Mouse (Mus musculus) small intestine, adult 2 months (tissue): ENCODE data around the gene Cks2. TPM values are rescaled to one million over a fixed set of nuclear protein-coding genes. Genes with fewer than 3 reads are reported as not detected.
"Not testable (repeated sequence)": the region's sequence is repeated elsewhere in the genome, so short reads cannot be mapped to it uniquely, and the experiment has no call there.

Source experiments
- H3K27ac ChIP-seq: fragments of 200-500 bp; 2 replicates; pipeline ENCODE4 v1.5.1; 2012; ENCODE audit warnings: low read depth, low read length, control low read depth, inconsistent platforms; ENCODE audit not compliant: insufficient read depth
- H3K27me3 ChIP-seq: fragments of 200-500 bp; 2 replicates; pipeline ENCODE4 v1.6.1; 2012; ENCODE audit warnings: mild to moderate bottlenecking, moderate library complexity, low read length, inconsistent platforms; ENCODE audit not compliant: control insufficient read depth, insufficient read depth
- H3K36me3 ChIP-seq: fragments of 200-500 bp; 2 replicates; pipeline ENCODE4 v1.6.1; 2012; ENCODE audit warnings: mild to moderate bottlenecking, low read length, control low read depth, inconsistent platforms; ENCODE audit not compliant: control insufficient read depth, insufficient read depth
- H3K4me1 ChIP-seq: fragments of 200-500 bp; 2 replicates; pipeline ENCODE4 v1.6.1; 2012; ENCODE audit warnings: low read length, inconsistent platforms, mixed read lengths; ENCODE audit not compliant: control insufficient read depth, insufficient read depth, insufficient read length
- H3K4me3 ChIP-seq: fragments of 200-500 bp; 2 replicates; pipeline ENCODE4 v1.5.1; 2012; ENCODE audit warnings: low read depth, mild to moderate bottlenecking, control low read depth, inconsistent platforms, low read length, moderate library complexity
- CTCF ChIP-seq: fragments of 200-500 bp; IDR thresholded peaks from 2 replicates; pipeline ENCODE4 v1.5.1; 2012; ENCODE audit warnings: low read depth, mild to moderate bottlenecking, control low read depth, inconsistent platforms, low read length, moderate library complexity, mixed read lengths; ENCODE audit not compliant: insufficient replicate concordance, insufficient read length; ENCODE audit errors: extremely low read depth
- POLR2A ChIP-seq: fragments of 200-500 bp; IDR thresholded peaks from 2 replicates; pipeline ENCODE4 v1.6.1; 2012; ENCODE audit warnings: low read depth, mild to moderate bottlenecking, control low read depth, inconsistent platforms, low read length, moderate library complexity
- WGBS: fragments of 180-500 bp; shearing (Covaris S2); methylation state at CpG from one replicate; pipeline ENCODE4 v1.1.7; 2018; 5-methylcytosine and 5-hydroxymethylcytosine counted together
- polyA plus RNA-seq: library from polyadenylated mRNA; depleted of rRNA; stranded (reverse); fragments of >200 nt; gene quantifications from 2 replicates; pipeline ENCODE4 v1.2.3, GENCODE M21; 2012

The Cks2 gene
- polyA plus RNA-seq, 1 experiment = 32.5 TPM

- no peak overlapping the region for H3K4me3 ChIP-seq
- H3K27ac ChIP-seq = no peak overlapping the region
- 82% methylated on average over 3 of the region's 3 CpGs for WGBS
- H3K36me3 ChIP-seq = peaks cover 69% of the 10 kb centered on the region
- H3K27me3 ChIP-seq = no peaks in the 10 kb centered on the region
- TF ChIP-seq POLR2A (no peak), CTCF (no peak)
- no peaks in the 10 kb centered on the region for H3K4me1 ChIP-seq
Observed at GRCm38 (mm10) chr13:51658094-51658493, 13.1 kb downstream of the Cks2 start.

- H3K4me3 ChIP-seq = no peak overlapping the region
- H3K36me3 ChIP-seq = peaks cover 69% of the 10 kb centered on the region
- H3K27ac ChIP-seq = no peak overlapping the region
- no peaks in the 10 kb centered on the region for H3K27me3 ChIP-seq
- no peak for TF ChIP-seq POLR2A
- H3K4me1 ChIP-seq = no peaks in the 10 kb centered on the region
- WGBS = 94% methylated on average over 7 of the region's 7 CpGs
Observed at GRCm38 (mm10) chr13:51659573-51659972, 14.5 kb downstream of the Cks2 start.

GRCm38 (mm10) chr13:51663561-51663960, 18.5 kb downstream of the Cks2 start:
- Histone ChIP-seq H3K27ac (no peak overlapping the region), H3K27me3 (no peaks in the 10 kb centered on the region), H3K36me3 (peaks cover 61% of the 10 kb centered on the region), H3K4me1 (no peaks in the 10 kb centered on the region), H3K4me3 (no peak overlapping the region)
- TF ChIP-seq POLR2A (no peak), CTCF (no peak)
- WGBS = 87% methylated on average over 2 of the region's 2 CpGs

GRCm38 (mm10) chr13:51668195-51668594, 23.2 kb downstream of the Cks2 start:
- peaks cover 47% of the 10 kb centered on the region for H3K36me3 ChIP-seq
- H3K4me3 ChIP-seq, H3K27me3 ChIP-seq, H3K4me1 ChIP-seq, H3K27ac ChIP-seq: not testable (repeated sequence)
- WGBS = 44% methylated on average over 12 of the region's 12 CpGs

GRCm38 (mm10) chr13:51676641-51677040, 31.6 kb downstream of the Cks2 start:
- Histone ChIP-seq H3K27ac (no peak overlapping the region), H3K27me3 (no peaks in the 10 kb centered on the region), H3K4me3 (no peak overlapping the region), H3K36me3 (peaks cover 71% of the 10 kb centered on the region), H3K4me1 (no peaks in the 10 kb centered on the region)
- TF ChIP-seq POLR2A = no peak
- no peak for TF ChIP-seq CTCF
- WGBS = 70% methylated on average over 4 of the region's 4 CpGs

GRCm38 (mm10) chr13:51677041-51677440, 32.0 kb downstream of the Cks2 start:
- no peaks in the 10 kb centered on the region for H3K27me3 ChIP-seq
- H3K4me3 ChIP-seq = no peak overlapping the region
- H3K36me3 ChIP-seq = peaks cover 72% of the 10 kb centered on the region
- H3K27ac ChIP-seq = no peak overlapping the region
- H3K4me1 ChIP-seq = no peaks in the 10 kb centered on the region
- 93% methylated on average over 12 of the region's 12 CpGs for WGBS
- TF ChIP-seq CTCF (no peak), POLR2A (no peak)

- Histone ChIP-seq H3K4me1 (no peaks in the 10 kb centered on the region), H3K36me3 (peaks cover 75% of the 10 kb centered on the region), H3K4me3 (no peak overlapping the region), H3K27ac (no peak overlapping the region), H3K27me3 (no peaks in the 10 kb centered on the region)
- WGBS = 91% methylated on average over 7 of the region's 7 CpGs
- TF ChIP-seq POLR2A (no peak), CTCF (no peak)
Observed at GRCm38 (mm10) chr13:51677630-51678185, 32.7 kb downstream of the Cks2 start.

GRCm38 (mm10) chr13:51678687-51679086, 33.7 kb downstream of the Cks2 start:
- TF ChIP-seq CTCF (no peak), POLR2A (no peak)
- H3K27me3 ChIP-seq = no peaks in the 10 kb centered on the region
- 93% methylated on average over 6 of the region's 6 CpGs for WGBS
- H3K36me3 ChIP-seq = peaks cover 78% of the 10 kb centered on the region
- no peaks in the 10 kb centered on the region for H3K4me1 ChIP-seq
- H3K27ac ChIP-seq = no peak overlapping the region
- no peak overlapping the region for H3K4me3 ChIP-seq
